Mouse (Mus musculus) liver, adult 2 months (tissue): Measurements from ENCODE around the gene Muc1. TPM values are rescaled to one million over a fixed set of nuclear protein-coding genes. Genes with fewer than 3 reads are reported as not detected.
"Not testable (repeated sequence)": the region's sequence is repeated elsewhere in the genome, so short reads cannot be mapped to it uniquely, and the experiment has no call there.

ENCODE experiments used
- DNase-seq: peaks from one replicate; pipeline ENCODE4 v3.0.0-alpha.2; 2011; ENCODE audit warnings: low read depth, low spot score; ENCODE audit errors: extremely low read depth
- H3K27ac ChIP-seq: fragments of 200-500 bp; replicated peaks from 2 replicates; pipeline ENCODE4 v1.5.1; 2012; ENCODE audit warnings: low read depth, mild to moderate bottlenecking, control low read depth, inconsistent platforms, low read length; ENCODE audit not compliant: insufficient read depth
- H3K27me3 ChIP-seq: fragments of 200-500 bp; 2 replicates; pipeline ENCODE4 v1.6.1; 2012; ENCODE audit warnings: mild to moderate bottlenecking, moderate library complexity, low read length, inconsistent platforms; ENCODE audit not compliant: control insufficient read depth, insufficient read depth
- H3K36me3 ChIP-seq: fragments of 200-500 bp; 2 replicates; pipeline ENCODE4 v1.6.1; 2012; ENCODE audit warnings: low read length, inconsistent platforms; ENCODE audit not compliant: control insufficient read depth, insufficient read depth
- H3K4me1 ChIP-seq: fragments of 200-500 bp; 2 replicates; pipeline ENCODE4 v1.6.1; 2011; ENCODE audit warnings: low read length; ENCODE audit not compliant: control insufficient read depth, insufficient read depth
- H3K4me3 ChIP-seq: fragments of 200-500 bp; 2 replicates; pipeline ENCODE4 v1.5.1; 2011; ENCODE audit warnings: low read depth, mild to moderate bottlenecking, control low read depth, low read length, moderate library complexity; ENCODE audit not compliant: insufficient read depth
- H3K79me2 ChIP-seq: fragments of 200-500 bp; 2 replicates; pipeline ENCODE4 v1.6.1; 2012; ENCODE audit warnings: inconsistent platforms, mild to moderate bottlenecking, low read length, moderate library complexity; ENCODE audit not compliant: control insufficient read depth, insufficient read depth
- H3K9ac ChIP-seq: fragments of 200-500 bp; 2 replicates; pipeline ENCODE4 v1.6.1; 2012; ENCODE audit warnings: low read depth, mild to moderate bottlenecking, control low read depth, inconsistent platforms, low read length
- CTCF ChIP-seq: fragments of 200-500 bp; IDR thresholded peaks from 2 replicates; pipeline ENCODE4 v1.5.1; 2011; ENCODE audit warnings: low read depth, low read length, control low read depth
- POLR2A ChIP-seq: fragments of 200-500 bp; IDR thresholded peaks from 2 replicates; pipeline ENCODE4 v1.6.1; 2011; ENCODE audit warnings: low read length, control low read depth; ENCODE audit not compliant: insufficient read depth; ENCODE audit errors: extremely low read depth
- WGBS: fragments of 180-500 bp; shearing (Covaris S2); methylation state at CpG from one replicate; pipeline ENCODE4 v1.1.7; 2018; 5-methylcytosine and 5-hydroxymethylcytosine counted together
- polyA plus RNA-seq: library from polyadenylated mRNA; depleted of rRNA; stranded (reverse); fragments of >200 nt; gene quantifications from 2 replicates; pipeline ENCODE4 v1.2.3, GENCODE M21; 2012
- total RNA-seq: library from RNA; depleted of rRNA; stranded (reverse); fragments of >200 nt; gene quantifications from 2 replicates; pipeline ENCODE4 v1.2.3, GENCODE M21; 2014

Muc1 gene
- total and polyA plus RNA-seq, 2 experiments, result 1.3 to 1.7 TPM

GRCm38 (mm10) chr3:89213803-89214530, 14.9 kb upstream of the Muc1 start:
- Histone ChIP-seq H3K4me3 (peak overlapping the region; percentile 96), H3K36me3 (no peaks in the 10 kb centered on the region; the same call in 1 of the 2 replicates), H3K4me1 (no peaks in the 10 kb centered on the region; the same call in 1 of the 2 replicates), H3K79me2 (no peaks in the 10 kb centered on the region), H3K27me3 (no peaks in the 10 kb centered on the region), H3K27ac (peak overlapping the region; percentile 62), H3K9ac (peak overlapping the region; percentile 77)
- WGBS, result under 1% methylated on average over 69 of the region's 69 CpGs
- peak; percentile 78 for DNase-seq
- TF ChIP-seq POLR2A (0 out of 2 replicates have a peak, but pooled peaks have one; percentile 19), CTCF (no peak)

- no peaks in the 10 kb centered on the region for H3K79me2 ChIP-seq
- no peaks in the 10 kb centered on the region for H3K36me3 ChIP-seq
- no peak for DNase-seq
- no peaks in the 10 kb centered on the region; the same call in 1 of the 2 replicates for H3K4me1 ChIP-seq
- peak within 1 kb of the TSS; percentile 96 for H3K4me3 ChIP-seq
- peak within 1 kb of the TSS; percentile 21 for H3K27ac ChIP-seq
- H3K27me3 ChIP-seq, result no peaks in the 10 kb centered on the region
- WGBS, result 18% methylated on average over 19 of the region's 19 CpGs
- peak within 1 kb of the TSS; percentile 71 for H3K9ac ChIP-seq
- TF ChIP-seq CTCF (no peak), POLR2A (no peak)
These were observed 14.0 kb upstream of the Muc1 start, which contains the start of gene Thbs3 for GRCm38 (mm10) chr3:89214681-89215411. Gene Thbs3, plus strand, starts transcription at chr3:89215180.

GRCm38 (mm10) chr3:89215853-89216252, 13.0 kb upstream of the Muc1 start:
- Histone ChIP-seq H3K4me3 (no peak overlapping the region), H3K4me1 (no peaks in the 10 kb centered on the region; the same call in 1 of the 2 replicates), H3K79me2 (no peaks in the 10 kb centered on the region), H3K9ac (no peak overlapping the region), H3K27me3 (no peaks in the 10 kb centered on the region), H3K36me3 (no peaks in the 10 kb centered on the region), H3K27ac (no peak overlapping the region)
- peak; percentile 53 for DNase-seq
- WGBS, result under 1% methylated on average over 6 of the region's 6 CpGs
- no peak for TF ChIP-seq POLR2A
- peak; percentile 91 for TF ChIP-seq CTCF

- not testable (repeated sequence) for H3K79me2 ChIP-seq, H3K4me3 ChIP-seq, DNase-seq, H3K4me1 ChIP-seq, H3K9ac ChIP-seq, H3K27me3 ChIP-seq, H3K36me3 ChIP-seq, H3K27ac ChIP-seq
- WGBS, result 68% methylated on average over 7 of the region's 7 CpGs
These were observed 12.4 kb upstream of the Muc1 start for GRCm38 (mm10) chr3:89216407-89216806.

GRCm38 (mm10) chr3:89218271-89218670, 10.6 kb upstream of the Muc1 start:
- Histone ChIP-seq H3K27ac (no peak overlapping the region), H3K4me3 (no peak overlapping the region), H3K4me1 (no peaks in the 10 kb centered on the region; the same call in 1 of the 2 replicates), H3K9ac (no peak overlapping the region), H3K36me3 (no peaks in the 10 kb centered on the region), H3K79me2 (no peaks in the 10 kb centered on the region), H3K27me3 (no peaks in the 10 kb centered on the region)
- no peak for TF ChIP-seq CTCF
- no peak for TF ChIP-seq POLR2A
- DNase-seq, result no peak
- WGBS, result 85% methylated on average over 1 of the region's 1 CpGs
